Mouse (Mus musculus): ENCODE results near the gene Slc47a1. TPM values are rescaled to one million over a fixed set of nuclear protein-coding genes. Genes with fewer than 3 reads are reported as not detected.
"Not testable (repeated sequence)": the region's sequence is repeated elsewhere in the genome, so short reads cannot be mapped to it uniquely, and the experiment has no call there.

Slc47a1 gene
- polyA plus RNA-seq (2021) = 0.09 TPM

DNA sequence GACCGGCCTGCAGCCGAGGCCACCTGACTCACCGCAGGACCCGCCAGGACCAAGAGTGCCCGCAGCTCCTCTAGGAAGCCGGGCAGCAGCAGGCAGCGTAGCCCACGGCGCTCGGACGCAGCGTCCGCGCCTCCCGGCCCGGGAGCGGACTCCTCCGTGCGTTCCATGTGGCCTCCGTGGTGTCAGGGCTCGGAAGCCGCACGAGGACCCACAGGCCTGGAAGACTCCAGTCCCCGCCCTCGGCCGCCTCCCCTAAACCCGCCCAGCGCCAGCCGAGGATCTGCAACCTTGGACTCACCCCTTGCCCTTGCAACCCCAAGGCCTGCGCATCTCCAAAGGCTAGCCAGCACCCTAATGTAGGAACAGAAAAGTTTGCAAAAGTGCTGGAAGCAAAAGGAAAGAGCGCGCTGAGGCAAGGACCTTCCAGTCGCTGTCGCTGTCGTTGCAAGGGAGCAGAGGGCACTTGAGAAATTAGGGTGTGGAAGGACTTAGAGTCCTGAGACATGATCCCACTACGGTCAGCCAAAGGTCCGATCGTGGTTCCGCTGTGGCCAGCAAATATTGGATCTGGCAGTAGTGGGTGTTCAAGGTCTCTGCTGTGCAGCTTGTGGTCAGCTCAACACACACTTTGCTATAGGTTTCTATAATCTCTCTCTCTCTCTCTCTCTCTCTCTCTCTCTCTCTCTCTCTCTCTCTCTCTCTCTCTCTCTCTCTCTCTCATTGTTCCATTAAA, at the start of gene Slc47a1:
Slc47a1 (minus strand) TSS at position 465 of the 733 bp plus-strand sequence.
- TF ChIP-seq CTCF (IDR thresholded peaks at IDR 0.05) = no peak
- ATAC-seq = no peak
- peaks cover 53% of the 10 kb centered on the region for H3K27me3 ChIP-seq
- POLR2A ChIA-PET = no interaction called here
- CTCF ChIA-PET = no interaction called here
- in situ Hi-C loops (cut with MboI; ENCODE audit: low pct_unique_long_range_greater_than_20kb) = no loop called here
- DNase-seq (ENCODE audit: low read depth, low spot score) = no peak

DNA sequence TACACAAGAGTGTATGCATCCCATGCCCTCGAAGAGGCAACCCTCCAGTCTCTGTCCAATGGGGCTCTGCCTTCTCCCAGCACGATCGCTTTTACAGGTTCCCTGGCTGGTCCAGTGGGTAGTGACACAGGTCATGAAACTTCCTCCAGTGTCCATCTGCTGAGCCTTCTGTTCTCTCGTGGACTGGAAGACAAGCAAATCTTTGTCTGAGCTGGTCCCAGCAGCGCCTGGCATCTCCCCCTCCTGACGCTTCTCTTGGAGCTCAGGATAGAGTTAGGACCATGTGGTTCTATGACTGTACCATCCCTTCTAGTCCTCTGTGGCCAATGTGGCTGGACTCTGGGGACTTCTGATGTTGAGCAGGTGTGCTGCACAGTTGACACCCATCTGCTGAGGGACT, 41.1 kb upstream of the Slc47a1 start:
- H3K27me3 ChIP-seq = peaks cover 3% of the 10 kb centered on the region
- in situ Hi-C loops (cut with MboI; ENCODE audit: low pct_unique_long_range_greater_than_20kb) = loop anchor here (5.0 to 10.0 kb wide), 2 partner anchors 198 to 286 kb away; no protein-coding TSS in a partner anchor
- DNase-seq (ENCODE audit: low read depth, low spot score) (no peak), ATAC-seq (no peak)
- TF ChIP-seq CTCF (IDR thresholded peaks at IDR 0.05) = no peak
- POLR2A ChIA-PET = no interaction called here
- CTCF ChIA-PET = interaction anchor here (1.2 to 3.4 kb wide), 2 partner anchors 85 to 201 kb away, joined by 5 to 43 read pairs; partner anchors contain the start of gene B9d1

DNA sequence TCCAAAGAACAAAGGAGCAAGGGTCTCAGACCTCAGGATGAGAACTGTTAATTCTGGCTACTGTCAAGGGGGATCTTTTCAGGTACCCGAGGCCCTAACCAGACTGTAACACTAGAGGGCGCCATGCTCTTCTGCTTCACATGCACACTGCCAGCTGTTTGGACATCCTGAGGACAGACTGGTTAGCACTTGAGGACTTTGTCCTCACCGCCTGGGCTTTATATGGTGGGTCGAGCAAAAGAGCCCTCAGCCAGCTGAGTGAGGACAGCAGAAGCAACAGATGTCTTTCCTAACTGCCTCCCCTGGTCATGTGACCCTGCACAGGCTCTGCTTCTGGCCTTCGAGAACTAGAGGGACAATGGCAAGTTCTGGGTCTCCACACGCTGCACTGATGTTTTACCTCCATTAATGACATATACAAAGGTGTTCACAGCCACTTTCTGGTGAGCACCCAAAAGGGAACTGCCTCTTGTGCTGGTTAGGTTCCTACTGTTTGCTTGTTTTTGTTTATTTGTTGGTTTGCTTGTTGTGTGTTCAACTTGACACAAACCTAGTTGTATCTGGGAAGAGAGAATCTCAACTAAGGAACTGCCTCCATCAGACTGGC, 39.9 kb upstream of the Slc47a1 start:
- POLR2A ChIA-PET = interaction anchor here (0.5 to 1.9 kb wide), 2 partner anchors 86 to 494 kb away, joined by 4 to 11 read pairs; partner anchors contain the start of gene B9d1
- CTCF ChIA-PET = interaction anchor here (0.6 to 3.4 kb wide), 15 partner anchors 10 to 297 kb away, joined by 3 to 43 read pairs (median 5); partner anchors contain the start of genes B9d1 and Mapk7
- no peak for ATAC-seq
- DNase-seq (ENCODE audit: low read depth, low spot score) = no peak
- peaks cover 3% of the 10 kb centered on the region for H3K27me3 ChIP-seq
- in situ Hi-C loops (cut with MboI; ENCODE audit: low pct_unique_long_range_greater_than_20kb) = loop anchor here (5.0 to 10.0 kb wide), 2 partner anchors 199 to 287 kb away; no protein-coding TSS in a partner anchor
- TF ChIP-seq CTCF (IDR thresholded peaks at IDR 0.05) = peak; percentile 81

DNA sequence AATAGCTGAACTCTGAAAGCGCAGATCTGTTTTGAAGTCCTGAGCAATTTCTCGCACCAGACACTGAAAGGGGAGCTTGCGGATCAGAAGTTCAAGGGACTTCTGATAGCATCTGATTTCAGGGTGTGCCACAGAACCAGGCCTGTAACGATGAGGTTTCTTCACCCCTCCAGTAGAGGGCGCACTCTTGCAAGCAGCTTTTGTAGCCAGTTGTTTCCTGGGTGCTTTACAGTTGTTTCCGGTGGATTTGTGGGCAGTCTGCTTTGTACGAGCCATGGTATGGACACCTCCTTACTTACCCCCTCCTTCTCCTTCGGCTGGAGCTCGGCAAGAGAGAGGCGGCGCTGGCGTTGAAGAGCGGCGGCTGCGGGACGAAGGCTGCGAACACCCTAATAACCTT, 38.4 kb upstream of the Slc47a1 start:
- DNase-seq (ENCODE audit: low read depth, low spot score) = not testable (repeated sequence)
- CTCF ChIA-PET = interaction anchor here (1.1 to 3.4 kb wide), 11 partner anchors 9 to 203 kb away, joined by 3 to 43 read pairs (median 6); partner anchors contain the start of genes B9d1 and Mapk7
- POLR2A ChIA-PET = interaction anchor here (1.9 kb wide), 1 partner anchor 88 kb away, joined by 11 read pairs; the partner anchor contains the start of gene B9d1

GRCm38 (mm10) chr11:61415444-61415843, 37.3 kb upstream of the Slc47a1 start:
- POLR2A ChIA-PET = no interaction called here

More for the DNA sequence above, 38.4 kb upstream of the Slc47a1 start:
- ATAC-seq, H3K27me3 ChIP-seq: not testable (repeated sequence)
- peak; percentile 69 for TF ChIP-seq CTCF (IDR thresholded peaks at IDR 0.05)
- in situ Hi-C loops (cut with MboI; ENCODE audit: low pct_unique_long_range_greater_than_20kb) = loop anchor here (5.0 to 10.0 kb wide), 2 partner anchors 201 to 288 kb away; no protein-coding TSS in a partner anchor

DNA sequence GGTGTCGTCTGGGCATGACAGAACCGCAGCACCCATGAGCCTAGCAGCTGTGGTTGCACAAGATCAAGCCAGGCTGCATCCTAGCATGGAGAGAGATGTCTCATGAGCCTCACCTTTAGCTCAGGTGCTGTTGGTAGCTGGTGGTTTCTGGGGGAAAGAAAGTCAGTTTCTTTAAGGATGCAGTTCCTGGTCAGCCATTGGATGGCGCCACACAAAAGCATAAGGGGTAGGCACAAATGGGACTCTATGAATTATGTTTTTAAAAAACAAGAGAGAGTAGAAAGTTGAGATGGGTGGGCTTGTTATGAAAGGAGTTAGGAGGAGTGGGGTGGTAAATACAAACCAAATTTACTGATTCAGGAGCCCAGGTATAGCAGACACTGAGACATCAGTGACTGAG, 36.4 kb upstream of the Slc47a1 start:
- peaks cover 3% of the 10 kb centered on the region for H3K27me3 ChIP-seq
- no peak for TF ChIP-seq CTCF (IDR thresholded peaks at IDR 0.05)
- CTCF ChIA-PET = interaction anchor here (1.0 to 1.1 kb wide), 2 partner anchors 89 to 206 kb away, joined by 4 to 5 read pairs; no protein-coding TSS in a partner anchor
- POLR2A ChIA-PET = no interaction called here
- no peak for DNase-seq (ENCODE audit: low read depth, low spot score)
- ATAC-seq = no peak
- in situ Hi-C loops (cut with MboI; ENCODE audit: low pct_unique_long_range_greater_than_20kb) = loop anchor here (5.0 to 10.0 kb wide), 3 partner anchors 93 to 290 kb away; partner anchors contain the start of gene B9d1

More at GRCm38 (mm10) chr11:61415444-61415843, 37.3 kb upstream of the Slc47a1 start:
- in situ Hi-C loops (cut with MboI; ENCODE audit: low pct_unique_long_range_greater_than_20kb) = loop anchor here (5.0 to 10.0 kb wide), 2 partner anchors 202 to 289 kb away; no protein-coding TSS in a partner anchor
- DNase-seq (ENCODE audit: low read depth, low spot score) = no peak
- CTCF ChIA-PET = interaction anchor here (1.0 to 1.1 kb wide), 2 partner anchors 89 to 205 kb away, joined by 4 to 5 read pairs; no protein-coding TSS in a partner anchor
- H3K27me3 ChIP-seq = peaks cover 3% of the 10 kb centered on the region
- ATAC-seq = no peak
- no peak for TF ChIP-seq CTCF (IDR thresholded peaks at IDR 0.05)

GRCm38 (mm10) chr11:61413411-61413810, 35.3 kb upstream of the Slc47a1 start:
- in situ Hi-C loops (cut with MboI; ENCODE audit: low pct_unique_long_range_greater_than_20kb) = loop anchor here (5.0 to 10.0 kb wide), 3 partner anchors 94 to 291 kb away; partner anchors contain the start of gene B9d1
- no peak for DNase-seq (ENCODE audit: low read depth, low spot score)
- no peak for TF ChIP-seq CTCF (IDR thresholded peaks at IDR 0.05)
- no peaks in the 10 kb centered on the region for H3K27me3 ChIP-seq
- no peak for ATAC-seq
- CTCF ChIA-PET = no interaction called here
- POLR2A ChIA-PET = interaction anchor here (0.7 kb wide), 1 partner anchor 702 kb away, joined by 3 read pairs; no protein-coding TSS in a partner anchor

DNA sequence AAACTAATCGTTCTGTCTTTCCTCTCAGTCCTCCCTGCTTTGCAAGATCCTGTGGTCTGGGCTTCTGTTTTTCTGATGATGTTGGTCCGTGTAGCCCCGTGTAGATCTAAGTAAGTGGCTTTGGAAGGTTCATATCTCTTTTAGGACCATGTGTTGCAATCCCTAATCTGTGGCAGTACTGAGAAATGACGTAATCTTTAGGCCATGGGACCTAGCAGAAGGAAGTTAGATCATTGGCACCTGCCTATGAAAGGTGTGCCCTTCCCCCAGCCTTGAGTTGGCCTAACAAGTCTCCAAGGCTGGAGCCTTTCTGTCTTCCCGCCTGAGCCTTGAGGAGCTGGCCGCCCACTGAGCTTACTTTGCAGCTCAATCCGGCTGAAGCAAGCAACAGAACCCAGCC, 33.7 kb upstream of the Slc47a1 start:
- no peak for TF ChIP-seq CTCF (IDR thresholded peaks at IDR 0.05)
- in situ Hi-C loops (cut with MboI; ENCODE audit: low pct_unique_long_range_greater_than_20kb) = loop anchor here (5.0 to 10.0 kb wide), 3 partner anchors 95 to 293 kb away; partner anchors contain the start of gene B9d1
- CTCF ChIA-PET = interaction anchor here (1.5 to 2.4 kb wide), 3 partner anchors 93 to 303 kb away, joined by 4 to 9 read pairs (median 6); partner anchors contain the start of gene B9d1
- POLR2A ChIA-PET = no interaction called here
- DNase-seq (ENCODE audit: low read depth, low spot score) = no peak
- no peaks in the 10 kb centered on the region for H3K27me3 ChIP-seq
- no peak for ATAC-seq

DNA sequence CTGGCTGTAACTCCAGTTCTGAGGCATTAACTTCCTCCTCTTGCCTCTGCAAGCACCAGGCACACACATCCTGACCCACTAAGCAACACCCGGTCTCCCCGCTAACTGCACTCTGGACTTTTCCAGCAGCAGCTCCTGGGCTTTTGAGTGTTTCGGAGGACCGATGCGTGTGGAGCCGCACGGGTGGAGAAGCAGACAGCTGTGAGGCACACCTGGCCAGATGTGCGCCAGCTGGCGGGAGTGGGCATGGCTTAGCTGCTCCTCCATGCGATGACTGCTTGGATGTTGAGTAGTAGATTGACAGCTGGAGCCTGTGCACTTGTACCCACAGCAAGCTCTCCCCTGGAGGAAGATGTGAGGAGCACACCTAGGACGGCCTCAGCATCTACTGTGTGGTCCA, 33.1 kb upstream of the Slc47a1 start:
- ChIA-PET POLR2A (no interaction called here), CTCF (interaction anchor here (0.9 to 2.4 kb wide), 3 partner anchors 93 to 307 kb away, joined by 3 to 9 read pairs (median 6); partner anchors contain the start of gene B9d1)
- no peak for TF ChIP-seq CTCF (IDR thresholded peaks at IDR 0.05)
- no peak for DNase-seq (ENCODE audit: low read depth, low spot score)
- no peak for ATAC-seq
- in situ Hi-C loops (cut with MboI; ENCODE audit: low pct_unique_long_range_greater_than_20kb) = loop anchor here (5.0 to 10.0 kb wide), 3 partner anchors 96 to 294 kb away; partner anchors contain the start of gene B9d1
- H3K27me3 ChIP-seq = no peaks in the 10 kb centered on the region

GRCm38 (mm10) chr11:61410129-61410528, 32.0 kb upstream of the Slc47a1 start:
- POLR2A ChIA-PET = no interaction called here
- CTCF ChIA-PET = no interaction called here
- no peak for DNase-seq (ENCODE audit: low read depth, low spot score)

More at GRCm38 (mm10) chr11:61410129-61410528, 32.0 kb upstream of the Slc47a1 start:
- TF ChIP-seq CTCF (IDR thresholded peaks at IDR 0.05) = peak; percentile 93
- no peaks in the 10 kb centered on the region for H3K27me3 ChIP-seq
- ATAC-seq = no peak
- in situ Hi-C loops (cut with MboI; ENCODE audit: low pct_unique_long_range_greater_than_20kb) = loop anchor here (5.0 to 10.0 kb wide), 3 partner anchors 97 to 295 kb away; partner anchors contain the start of gene B9d1

Measured in Patski (cell line).